Mouse (Mus musculus) thymus, adult 2 months (tissue): ENCODE measurements around the gene Snd1.

Experiments
- CTCF ChIP-seq: fragments of 200-500 bp; IDR thresholded peaks from 2 replicates; pipeline ENCODE4 v1.5.1; 2012; ENCODE audit warnings: mild to moderate bottlenecking, control low read depth, low read length, moderate library complexity, borderline replicate concordance; ENCODE audit not compliant: control insufficient read depth, poor library complexity, insufficient read depth; ENCODE audit errors: extremely low read depth
- POLR2A ChIP-seq: fragments of 200-500 bp; IDR thresholded peaks from 2 replicates; pipeline ENCODE4 v1.6.1; 2012; ENCODE audit warnings: mild to moderate bottlenecking, low read length, control low read depth, moderate library complexity; ENCODE audit not compliant: control insufficient read depth, poor library complexity, insufficient read depth; ENCODE audit errors: extremely low read depth

DNA sequence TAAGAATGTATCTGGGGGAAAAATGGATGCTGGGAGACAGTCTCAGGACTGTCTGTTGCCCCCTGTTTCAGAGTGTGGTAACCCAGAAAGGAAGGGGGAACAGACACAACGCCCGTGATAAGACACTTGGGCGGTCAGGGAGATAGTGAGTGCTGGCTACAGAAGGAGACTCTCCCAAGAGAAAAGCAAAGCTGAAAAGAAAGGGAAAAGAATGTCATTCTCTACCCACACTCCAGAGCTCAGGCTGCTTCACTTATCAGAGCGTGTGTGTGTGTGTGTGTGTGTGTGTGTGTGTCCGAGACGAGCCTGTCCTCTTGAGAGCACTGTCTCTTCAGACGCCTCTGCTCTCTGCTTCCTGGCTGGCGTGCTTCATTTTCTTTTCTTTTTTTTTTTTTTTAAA, 310.8 kb downstream of the Snd1 start:
- TF ChIP-seq CTCF (no peak), POLR2A (no peak)
